Mouse (Mus musculus): ENCODE data around the gene Pnck.
A peak's percentile ranks its signal among the peaks of the same experiment; 100 is the strongest.

DNA sequence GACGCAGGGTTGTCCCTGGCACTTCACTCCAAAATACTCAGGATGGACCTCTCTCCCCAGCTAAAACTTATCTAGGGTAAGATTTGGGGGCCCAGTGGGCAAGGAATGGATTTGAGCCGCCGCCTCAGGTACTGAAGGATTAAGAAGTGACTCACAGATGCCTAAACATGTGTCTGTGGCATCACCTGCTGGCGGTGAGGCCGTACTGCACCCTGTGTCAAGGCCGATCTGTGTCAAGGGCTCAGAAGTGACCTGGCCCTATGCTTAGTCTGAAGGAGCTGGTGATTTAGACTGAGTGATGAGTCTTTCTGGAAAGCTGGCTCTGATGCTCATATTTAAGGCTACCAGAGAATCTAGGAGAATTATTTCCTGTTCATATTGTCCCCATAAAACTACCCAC, 5.7 kb downstream of the Pnck start:
- TF ChIP-seq HCFC1 (IDR thresholded peaks at IDR 0.05; ENCODE audit: low read depth, low read length) (no peak), CTCF (conservative IDR thresholded peaks at IDR 0.05 in 1 of 2, IDR thresholded peaks at IDR 0.05 in 1 of 2; ENCODE audit: low read depth in 2 of 2, low read length in 2 of 2) (peak; percentile 90 to 92), MAX (IDR thresholded peaks at IDR 0.05; ENCODE audit: low read length) (no peak), GABPA (IDR thresholded peaks at IDR 0.05; ENCODE audit: insufficient replicate concordance, low read depth, low read length) (no peak)
